Mouse (Mus musculus): ENCODE results near the gene Baiap2l2.

The Baiap2l2 gene

DNA sequence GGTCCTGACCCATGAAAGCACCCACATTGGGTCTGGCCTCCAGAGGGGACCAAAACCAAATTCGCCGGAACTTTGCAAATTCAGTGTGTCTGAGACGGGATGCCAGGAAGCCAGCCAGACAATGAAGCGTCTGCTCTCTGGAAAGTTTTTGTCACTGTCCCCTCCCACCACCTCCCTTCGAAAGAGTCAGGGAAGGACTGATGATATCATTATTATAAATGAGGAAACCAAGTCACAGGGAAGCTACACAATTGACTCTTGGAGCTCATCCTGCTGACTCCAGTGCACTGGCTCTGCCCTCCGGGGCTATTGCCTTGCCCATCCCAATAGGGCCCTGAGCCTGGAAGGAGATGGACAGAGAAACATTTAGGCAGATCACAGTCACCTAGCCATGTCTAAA, 71.7 kb downstream of the Baiap2l2 start:
- DNase-seq (ENCODE audit: low read depth, low spot score): no peak

DNA sequence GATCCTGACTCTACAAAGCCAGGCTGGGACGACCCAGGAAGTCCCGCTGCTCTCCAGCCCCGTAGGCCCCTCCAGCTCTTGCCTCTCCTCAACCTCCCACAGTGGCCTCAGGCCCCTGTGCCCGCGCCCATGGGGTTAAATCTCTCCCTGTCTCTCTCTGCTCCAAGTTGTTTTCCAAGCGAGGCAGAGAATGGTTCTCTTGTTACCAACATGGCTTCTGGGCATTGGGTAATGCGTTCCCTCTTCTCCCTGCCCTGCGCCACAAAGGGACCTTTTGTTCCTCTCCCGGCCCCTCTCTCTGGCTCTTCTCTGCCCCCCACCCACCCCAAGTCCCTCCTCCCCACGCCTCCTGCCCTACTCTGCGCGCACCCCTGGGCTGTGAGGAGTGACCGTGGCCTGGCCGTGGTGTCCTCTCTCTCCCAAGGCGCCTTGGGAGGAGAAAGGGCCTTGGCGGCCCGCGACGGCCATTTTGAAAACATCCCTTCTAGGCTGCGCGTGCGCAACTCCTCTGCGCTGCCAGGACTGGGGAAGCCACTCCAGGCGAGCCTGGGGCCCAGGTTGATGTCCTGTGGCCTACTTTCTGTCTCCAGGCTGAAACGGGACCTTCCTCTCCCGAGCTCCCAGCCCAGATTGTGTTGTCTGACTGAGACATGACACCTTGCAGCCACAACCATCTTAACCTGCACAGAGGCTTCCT, 72.4 kb downstream of the Baiap2l2 start:
- no peak for DNase-seq (ENCODE audit: low read depth, low spot score)

DNA sequence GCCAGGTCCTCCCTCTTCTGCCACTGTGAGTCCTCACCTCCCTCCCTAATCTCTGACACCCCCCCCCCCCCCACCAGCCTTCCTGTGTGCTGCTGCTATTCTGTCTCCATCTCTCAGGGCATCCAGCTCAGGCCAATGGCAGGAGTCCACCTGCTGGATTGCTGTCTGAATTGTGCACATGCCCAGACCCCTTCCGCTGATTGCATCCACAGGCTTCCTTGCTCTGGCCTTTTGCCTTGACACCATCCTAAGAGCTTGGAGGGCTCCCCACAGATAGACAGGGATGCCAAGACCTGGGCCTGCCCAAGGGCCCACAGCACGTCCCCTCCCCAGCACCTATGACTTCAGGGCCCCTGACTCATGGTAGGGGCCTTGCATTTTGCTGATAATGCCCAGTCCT, 75.0 kb downstream of the Baiap2l2 start:
- no peak for DNase-seq (ENCODE audit: low read depth, low spot score)

DNA sequence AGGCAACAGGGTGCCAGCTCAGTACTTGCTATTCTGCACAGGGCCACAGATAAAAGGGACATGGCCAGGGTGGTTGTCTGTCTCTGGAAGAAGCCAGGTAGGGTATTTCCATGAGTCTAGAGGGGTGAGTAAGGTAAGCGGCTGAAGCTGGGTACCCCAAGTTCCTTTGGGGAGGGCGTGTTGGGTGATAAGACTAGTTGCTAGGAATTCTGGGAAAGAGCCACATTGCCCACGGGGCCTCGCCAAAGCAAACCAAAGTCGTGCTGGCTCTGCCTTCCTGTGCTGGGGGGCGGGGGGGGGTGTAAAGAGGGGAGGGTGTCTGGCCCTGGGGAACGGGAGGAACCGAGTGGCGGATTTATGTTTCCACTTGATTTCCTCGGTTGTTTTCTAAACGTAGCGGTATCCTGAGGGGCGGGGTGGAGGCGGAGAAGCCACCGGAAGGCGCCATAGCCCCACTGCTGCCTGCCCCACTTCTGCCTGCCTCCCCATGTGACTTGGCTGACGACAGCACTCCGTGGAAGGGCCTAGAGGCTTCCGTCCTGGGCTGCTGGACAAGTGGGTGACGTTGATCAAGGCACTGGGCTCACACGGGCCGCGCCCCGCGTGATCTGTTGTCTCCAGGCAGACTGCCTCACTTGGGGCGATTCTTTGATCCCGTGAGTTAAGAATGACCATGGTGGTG, 76.4 kb downstream of the Baiap2l2 start:
- DNase-seq (ENCODE audit: low read depth, low spot score): no peak

DNA sequence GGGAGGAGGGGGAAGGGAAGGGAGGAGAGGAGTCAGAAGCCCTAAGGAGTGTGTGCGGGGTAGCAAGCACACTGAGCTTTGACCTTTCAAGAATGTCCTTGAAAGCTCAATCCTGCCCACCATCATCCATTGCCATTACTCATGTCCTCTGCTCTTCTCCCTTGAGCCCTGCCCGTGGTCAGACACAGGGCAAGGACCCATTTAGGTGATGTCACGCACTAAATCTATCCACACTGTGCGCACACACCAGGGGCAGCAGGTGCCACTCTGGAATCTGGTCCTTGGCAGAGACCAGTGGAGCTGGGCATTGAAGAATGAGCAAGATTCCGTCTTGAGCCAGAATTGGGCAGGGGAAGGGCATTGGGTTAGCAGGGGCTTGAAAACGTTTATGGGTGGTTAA, 77.1 kb downstream of the Baiap2l2 start:
- no peak for DNase-seq (ENCODE audit: low read depth, low spot score)
